Mouse (Mus musculus) limb, embryonic 10.5 days (tissue): ENCODE data around the gene Clnk. TPM values are rescaled to one million over a fixed set of nuclear protein-coding genes. Genes with fewer than 3 reads are reported as not detected.

Experiments
- DNase-seq: peaks from one replicate; pipeline ENCODE4 v3.0.0-alpha.2; 2017; ENCODE audit warnings: low spot score
- H3K27ac ChIP-seq: fragments of 300-500 bp; sonication (generic); 2 replicates; pipeline ENCODE4 v1.5.1; 2016; ENCODE audit warnings: mild to moderate bottlenecking
- H3K27me3 ChIP-seq: fragments of 300-500 bp; sonication (generic); 2 replicates; pipeline ENCODE4 v1.6.1; 2016; ENCODE audit warnings: low read depth, mild to moderate bottlenecking; ENCODE audit not compliant: poor library complexity, severe bottlenecking
- H3K36me3 ChIP-seq: fragments of 300-500 bp; sonication (generic); 2 replicates; pipeline ENCODE4 v1.6.1; 2016; ENCODE audit warnings: mild to moderate bottlenecking, moderate library complexity
- H3K4me1 ChIP-seq: fragments of 300-500 bp; sonication (generic); 2 replicates; pipeline ENCODE4 v1.6.1; 2016
- H3K4me3 ChIP-seq: fragments of 300-500 bp; sonication (generic); 2 replicates; pipeline ENCODE4 v1.5.1; 2016; ENCODE audit warnings: mild to moderate bottlenecking, moderate library complexity
- H3K9me3 ChIP-seq: fragments of 300-500 bp; sonication (generic); replicated peaks from 2 replicates; pipeline ENCODE4 v1.6.1; 2016; ENCODE audit warnings: mild to moderate bottlenecking
- whole genome bisulfite sequencing: fragments of 180-500 bp; shearing (Covaris S2); methylation state at CpG from one replicate; pipeline ENCODE4 v1.1.7; 2016; 5-methylcytosine and 5-hydroxymethylcytosine counted together
- polyA plus RNA-seq: library from polyadenylated mRNA; unstranded; fragments of >200 nt; fragmentation: Nextera tagmentation; extraction: Ambion mirVana; gene quantifications from 2 replicates; pipeline ENCODE4 v1.2.1, GENCODE M21; 2016

Clnk gene
- polyA plus RNA-seq, 1 experiment from 2014 or later, result 0.14 TPM

DNA sequence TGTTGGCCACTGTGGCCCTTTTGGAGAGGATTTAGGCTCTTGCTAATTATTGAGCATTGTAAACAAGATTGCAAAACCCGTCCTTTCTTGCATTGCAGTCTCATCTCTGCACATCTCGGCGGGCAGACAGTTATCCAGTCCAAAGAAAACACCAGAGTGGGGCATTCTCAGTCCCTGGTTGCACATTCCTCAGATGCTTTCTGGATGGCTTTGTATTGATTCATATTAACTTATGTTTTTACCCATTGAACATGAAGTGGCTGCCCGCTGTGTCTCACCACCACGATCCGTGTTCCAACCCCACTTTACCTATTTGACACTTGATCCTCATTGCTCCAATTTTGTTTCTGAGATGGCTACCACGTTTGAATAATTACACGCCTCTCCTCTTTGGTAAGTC, 90.9 kb downstream of the Clnk start:
- H3K4me3 ChIP-seq, result no peak overlapping the region
- no peaks in the 10 kb centered on the region for H3K9me3 ChIP-seq
- 92% methylated on average over 8 of the region's 8 CpGs for WGBS
- no peaks in the 10 kb centered on the region for H3K36me3 ChIP-seq
- H3K27ac ChIP-seq, result no peak overlapping the region
- peaks cover 5% of the 10 kb centered on the region; the same call in 1 of the 2 replicates for H3K27me3 ChIP-seq
- H3K4me1 ChIP-seq, result peaks cover 19% of the 10 kb centered on the region
- DNase-seq, result no peak

DNA sequence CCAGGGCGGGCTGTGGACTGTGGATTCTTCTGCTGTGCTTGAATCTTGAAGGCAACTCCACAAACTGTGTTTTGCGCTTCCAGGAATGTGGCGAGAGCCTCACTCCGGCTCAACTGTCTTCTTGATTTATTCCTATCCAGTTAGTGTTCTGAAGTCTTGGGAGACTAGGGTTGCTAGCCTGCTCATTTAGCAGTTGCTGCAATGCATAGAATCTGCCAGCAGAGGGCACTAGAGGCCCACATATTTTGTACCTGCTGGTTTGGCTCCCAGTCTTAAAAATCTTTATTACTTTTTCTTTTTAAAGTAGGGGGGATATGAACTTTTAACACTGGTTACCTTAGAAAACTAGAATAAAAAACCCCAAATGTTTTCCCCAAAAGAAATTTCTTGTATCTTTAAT, 94.8 kb downstream of the Clnk start:
- Histone ChIP-seq H3K27ac (no peak overlapping the region), H3K27me3 (peaks cover 5% of the 10 kb centered on the region; the same call in 1 of the 2 replicates), H3K36me3 (no peaks in the 10 kb centered on the region), H3K4me1 (peaks cover 9% of the 10 kb centered on the region), H3K9me3 (no peaks in the 10 kb centered on the region), H3K4me3 (no peak overlapping the region)
- DNase-seq, result peak; percentile 85
- 25% methylated on average over 4 of the region's 4 CpGs for WGBS

DNA sequence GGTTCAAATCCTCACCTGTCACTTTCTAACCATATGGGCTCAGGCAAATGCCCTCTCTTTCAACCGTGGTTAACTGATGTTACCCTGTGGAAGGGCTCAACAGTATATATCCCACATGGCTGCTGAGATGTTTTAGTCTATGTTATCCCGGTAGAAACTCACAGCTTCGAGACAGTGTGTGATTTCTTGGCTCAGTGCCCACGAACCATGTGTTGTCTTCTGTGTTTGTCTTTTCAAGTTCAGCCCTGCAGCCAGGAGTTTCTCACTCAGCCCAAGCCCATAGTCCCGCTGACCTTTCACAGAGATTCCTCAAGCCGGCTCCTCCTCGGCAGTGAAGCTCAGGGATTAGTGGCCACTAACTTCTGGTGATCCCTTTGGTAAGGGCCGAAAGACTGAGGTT, 96.0 kb downstream of the Clnk start:
- H3K9me3 ChIP-seq, result no peaks in the 10 kb centered on the region
- no peaks in the 10 kb centered on the region for H3K4me1 ChIP-seq
- peaks cover 5% of the 10 kb centered on the region; the same call in 1 of the 2 replicates for H3K27me3 ChIP-seq
- H3K27ac ChIP-seq, result no peak overlapping the region
- H3K4me3 ChIP-seq, result no peak overlapping the region
- WGBS, result 81% methylated on average over 8 of the region's 8 CpGs
- no peaks in the 10 kb centered on the region for H3K36me3 ChIP-seq
- no peak for DNase-seq

DNA sequence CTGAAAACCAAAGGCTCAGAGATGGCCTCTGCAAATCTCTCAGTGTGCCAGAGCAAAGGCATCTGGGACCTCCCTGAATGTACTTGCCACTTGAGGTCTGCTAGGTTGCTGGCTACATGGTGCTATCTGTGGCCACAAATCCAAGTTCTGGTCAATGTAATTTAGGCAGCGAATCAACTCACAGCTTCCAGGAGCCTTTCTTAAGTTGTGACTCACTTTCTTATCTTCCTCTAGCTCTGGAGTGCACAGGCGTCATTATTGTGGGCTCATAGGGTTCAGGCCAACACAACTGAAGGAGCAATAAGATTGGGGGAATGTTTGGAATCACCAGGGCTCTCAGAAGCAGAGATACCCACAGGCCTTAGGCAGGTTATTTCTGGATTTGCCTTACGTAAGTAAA, 96.6 kb downstream of the Clnk start:
- H3K4me3 ChIP-seq, result no peak overlapping the region
- no peak for DNase-seq
- no peaks in the 10 kb centered on the region for H3K9me3 ChIP-seq
- H3K27ac ChIP-seq, result no peak overlapping the region
- H3K36me3 ChIP-seq, result no peaks in the 10 kb centered on the region
- H3K4me1 ChIP-seq, result no peaks in the 10 kb centered on the region
- 86% methylated on average over 3 of the region's 3 CpGs for WGBS
- H3K27me3 ChIP-seq, result peaks cover 5% of the 10 kb centered on the region; the same call in 1 of the 2 replicates

DNA sequence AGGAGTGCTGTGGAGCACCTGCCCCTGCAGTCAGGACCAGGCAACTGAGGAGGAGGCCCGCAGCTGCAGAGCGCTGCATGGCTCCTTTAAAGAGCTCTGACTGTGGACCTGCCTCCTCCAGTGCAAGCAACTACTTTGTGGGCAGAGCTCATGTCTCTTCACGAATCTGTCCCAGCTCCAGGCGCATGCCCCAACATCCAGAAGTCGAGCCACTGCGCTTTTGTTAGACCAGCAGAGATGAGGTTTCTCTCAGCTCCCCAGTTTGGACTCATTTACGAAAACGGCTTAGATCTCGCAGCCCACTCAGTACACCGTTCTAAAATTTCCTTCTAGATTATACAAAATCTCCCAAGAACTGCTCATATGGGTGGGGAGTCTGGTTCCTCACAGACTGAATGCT, 101.1 kb downstream of the Clnk start:
- no peak for DNase-seq
- 77% methylated on average over 10 of the region's 10 CpGs for WGBS
- no peak overlapping the region for H3K4me3 ChIP-seq
- H3K9me3 ChIP-seq, result no peaks in the 10 kb centered on the region
- no peaks in the 10 kb centered on the region for H3K36me3 ChIP-seq
- no peaks in the 10 kb centered on the region for H3K4me1 ChIP-seq
- H3K27ac ChIP-seq, result no peak overlapping the region
- H3K27me3 ChIP-seq, result no peaks in the 10 kb centered on the region

DNA sequence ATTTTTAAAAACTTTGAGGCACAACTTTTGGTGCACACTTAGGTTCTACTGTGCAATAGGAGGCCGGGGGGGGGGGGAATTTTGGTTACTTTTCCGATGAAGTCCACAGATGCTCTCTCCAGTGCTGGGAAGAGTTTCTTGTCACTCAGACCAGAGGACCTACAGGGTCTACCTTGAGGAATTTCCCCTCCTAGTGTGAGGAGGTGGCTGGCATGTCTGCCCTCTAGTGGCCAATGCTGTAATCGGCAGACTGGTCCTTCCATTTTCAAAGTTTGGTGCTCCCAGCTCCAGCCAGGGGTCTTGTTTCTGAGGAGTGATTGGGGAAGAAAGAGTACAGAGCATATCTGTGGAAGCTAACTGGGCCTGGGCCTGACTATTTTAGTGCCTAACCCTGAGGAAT, 121.7 kb downstream of the Clnk start:
- Histone ChIP-seq H3K27me3 (no peaks in the 10 kb centered on the region), H3K4me3 (no peak overlapping the region), H3K27ac (no peak overlapping the region), H3K4me1 (no peaks in the 10 kb centered on the region), H3K36me3 (no peaks in the 10 kb centered on the region), H3K9me3 (no peaks in the 10 kb centered on the region)
- 17% methylated on average over 3 of the region's 3 CpGs for WGBS
- peak; percentile 72 for DNase-seq

DNA sequence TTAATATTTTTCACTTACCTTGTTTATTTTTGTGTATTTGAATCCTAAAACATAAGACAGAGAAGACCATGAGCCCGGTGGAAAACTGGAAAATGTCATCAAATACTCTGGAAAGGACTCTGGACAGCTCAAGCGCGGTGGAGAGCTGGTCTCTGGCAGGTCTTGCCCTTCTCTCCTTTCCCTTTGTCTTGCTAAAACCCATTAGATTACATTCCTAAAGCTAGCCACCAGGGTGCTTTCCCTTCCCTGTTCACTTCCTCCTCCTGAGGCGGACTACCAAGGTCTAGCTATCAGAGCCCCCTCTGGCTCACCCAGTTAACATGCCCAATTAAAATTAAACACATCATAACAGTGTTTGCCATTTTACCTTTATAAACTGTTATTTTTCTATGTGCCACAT, 123.9 kb downstream of the Clnk start:
- no peaks in the 10 kb centered on the region for H3K27me3 ChIP-seq
- DNase-seq, result no peak
- H3K27ac ChIP-seq, result no peak overlapping the region
- H3K4me1 ChIP-seq, result no peaks in the 10 kb centered on the region
- H3K36me3 ChIP-seq, result no peaks in the 10 kb centered on the region
- WGBS, result 22% methylated on average over 4 of the region's 4 CpGs
- no peak overlapping the region for H3K4me3 ChIP-seq
- H3K9me3 ChIP-seq, result no peaks in the 10 kb centered on the region

DNA sequence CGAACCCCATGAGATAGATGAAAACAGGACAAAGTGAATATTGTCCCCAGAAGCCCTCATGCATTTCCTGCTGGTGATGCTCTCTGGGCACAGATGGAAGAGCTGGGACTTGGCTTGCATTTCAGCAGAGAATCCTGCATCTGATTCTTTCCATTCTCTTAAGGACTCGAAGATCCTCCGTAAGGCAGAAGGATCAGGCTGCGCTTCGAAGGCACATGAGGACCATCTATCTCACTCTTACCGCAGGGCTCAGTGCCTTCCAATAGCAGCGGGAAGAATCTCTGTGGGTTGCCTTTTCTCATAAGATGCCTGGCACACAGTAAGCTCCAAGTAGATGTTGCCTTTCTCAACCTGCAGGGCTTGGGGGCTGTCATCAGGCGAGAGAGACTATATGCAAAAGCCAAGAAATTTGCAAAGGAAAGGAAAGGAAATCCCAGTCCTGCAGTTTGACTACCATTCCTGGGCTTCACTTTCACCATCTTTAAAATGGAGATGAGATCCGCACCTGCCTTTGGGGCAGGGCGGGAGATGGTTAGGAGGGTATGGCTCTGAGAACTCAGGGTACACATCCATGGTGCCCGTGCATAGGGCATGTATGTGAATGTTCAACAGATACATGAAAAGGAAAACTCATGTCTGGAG, 167.6 kb downstream of the Clnk start:
- H3K27ac ChIP-seq, result no peak overlapping the region
- H3K4me3 ChIP-seq, result no peak overlapping the region
- no peaks in the 10 kb centered on the region for H3K27me3 ChIP-seq
- H3K36me3 ChIP-seq, result no peaks in the 10 kb centered on the region
- no peaks in the 10 kb centered on the region; the same call in 1 of the 2 replicates for H3K4me1 ChIP-seq
- DNase-seq, result no peak
- no peaks in the 10 kb centered on the region for H3K9me3 ChIP-seq
- WGBS, result 66% methylated on average over 11 of the region's 11 CpGs

DNA sequence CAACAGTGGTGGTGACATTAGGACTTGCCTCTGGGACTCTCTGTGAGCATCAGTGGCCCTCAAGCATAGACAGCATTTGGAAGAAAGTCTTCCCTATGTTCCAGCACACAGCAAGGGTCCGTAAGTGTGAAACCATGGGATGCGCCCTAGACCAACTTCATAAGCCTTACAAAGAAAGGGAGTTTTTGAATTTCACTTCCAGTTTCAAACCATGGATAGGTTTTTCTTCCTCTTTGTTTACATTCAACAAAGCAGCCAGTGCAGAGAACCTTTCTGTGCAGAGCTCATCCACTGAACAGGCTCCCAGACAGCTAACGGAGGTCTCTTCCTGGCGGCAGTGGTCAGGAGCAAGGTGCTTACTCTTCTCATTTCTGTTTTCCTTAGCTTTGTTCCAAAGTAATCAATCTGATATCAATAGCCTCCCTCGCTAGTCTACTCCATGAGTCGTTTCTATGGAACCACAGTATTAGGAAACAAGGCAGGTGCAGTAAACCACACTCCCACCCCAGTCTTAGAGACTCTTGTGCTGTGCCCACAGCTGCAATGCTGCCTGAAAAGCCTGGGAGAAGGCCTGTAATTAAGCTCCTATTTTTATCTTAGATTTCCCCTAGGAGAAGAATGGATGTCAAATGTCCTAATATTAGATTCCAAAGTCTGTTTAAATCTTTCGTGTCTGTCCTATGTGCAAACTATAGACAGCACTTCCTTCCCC, 169.1 kb downstream of the Clnk start:
- H3K27ac ChIP-seq, result no peak overlapping the region
- no peaks in the 10 kb centered on the region; the same call in 1 of the 2 replicates for H3K4me1 ChIP-seq
- H3K4me3 ChIP-seq, result no peak overlapping the region
- DNase-seq, result no peak
- no peaks in the 10 kb centered on the region for H3K9me3 ChIP-seq
- H3K36me3 ChIP-seq, result no peaks in the 10 kb centered on the region
- 92% methylated on average over 7 of the region's 7 CpGs for WGBS
- H3K27me3 ChIP-seq, result no peaks in the 10 kb centered on the region

DNA sequence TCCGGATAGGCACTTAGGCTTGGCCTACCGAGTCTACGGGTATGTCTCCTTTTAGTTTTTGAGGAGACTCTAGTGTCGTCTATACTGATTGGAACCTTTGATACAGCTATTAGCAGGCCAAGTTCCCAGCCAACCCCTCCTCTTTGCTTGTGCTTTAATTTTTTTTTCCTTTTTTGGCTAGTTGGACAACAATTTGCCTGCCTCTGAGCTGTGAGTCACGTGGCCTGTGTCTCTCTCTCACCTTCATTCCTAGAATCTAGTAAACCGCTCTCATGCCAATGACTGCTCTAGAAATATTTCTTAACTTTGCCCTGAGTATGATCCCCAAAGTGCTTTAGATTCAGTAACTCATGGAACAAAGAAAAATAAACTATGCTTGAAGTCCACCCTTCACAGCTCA, 173.7 kb downstream of the Clnk start:
- no peaks in the 10 kb centered on the region for H3K27me3 ChIP-seq
- H3K9me3 ChIP-seq, result no peaks in the 10 kb centered on the region
- DNase-seq, result no peak
- 95% methylated on average over 6 of the region's 6 CpGs for WGBS
- no peaks in the 10 kb centered on the region for H3K4me1 ChIP-seq
- no peaks in the 10 kb centered on the region for H3K36me3 ChIP-seq
- H3K4me3 ChIP-seq, result no peak overlapping the region
- no peak overlapping the region for H3K27ac ChIP-seq

DNA sequence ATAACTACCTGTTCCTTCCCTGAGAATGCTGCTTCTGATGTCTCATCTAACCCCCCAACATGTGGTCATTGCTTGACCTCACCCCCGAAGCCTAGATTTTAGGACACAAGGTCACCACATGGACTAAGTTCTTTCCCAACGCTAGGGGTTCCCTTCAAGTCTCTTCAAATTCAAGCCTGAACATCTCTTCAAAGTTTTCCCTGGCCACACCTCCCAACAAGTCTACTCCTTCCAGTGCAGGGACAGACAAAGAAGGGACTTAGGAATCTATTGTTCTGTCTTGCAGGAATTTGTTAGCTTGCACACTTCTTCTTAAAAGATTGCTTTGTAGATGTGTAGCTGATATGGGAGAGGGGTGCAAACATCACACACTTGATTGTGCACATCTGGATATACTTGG, 174.5 kb downstream of the Clnk start:
- WGBS, result 77% methylated on average over 2 of the region's 2 CpGs
- Histone ChIP-seq H3K27ac (no peak overlapping the region), H3K4me3 (no peak overlapping the region), H3K9me3 (no peaks in the 10 kb centered on the region), H3K27me3 (no peaks in the 10 kb centered on the region), H3K36me3 (no peaks in the 10 kb centered on the region), H3K4me1 (peaks cover 2% of the 10 kb centered on the region; the same call in 1 of the 2 replicates)
- no peak for DNase-seq

DNA sequence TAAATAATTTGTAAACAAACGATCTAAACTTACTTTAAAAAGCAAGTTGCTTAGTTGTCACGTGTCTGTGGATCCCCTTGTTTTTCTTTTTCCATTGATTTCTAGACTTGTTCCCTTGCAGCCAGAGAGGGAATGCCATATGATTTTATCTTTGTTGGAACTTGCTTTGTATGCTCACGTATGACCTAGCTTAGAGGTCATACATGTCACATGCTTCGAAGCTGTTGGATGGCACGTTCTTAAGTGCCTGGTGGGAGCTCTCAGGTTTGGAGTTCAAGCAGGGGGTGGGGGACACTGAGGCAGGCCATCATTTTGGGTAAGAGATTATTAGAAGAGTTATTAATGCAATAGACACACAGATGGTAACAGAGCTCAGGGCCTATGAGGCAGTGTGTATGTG, 178.1 kb downstream of the Clnk start:
- no peaks in the 10 kb centered on the region for H3K36me3 ChIP-seq
- no peak overlapping the region for H3K27ac ChIP-seq
- 82% methylated on average over 5 of the region's 5 CpGs for WGBS
- H3K4me1 ChIP-seq, result peaks cover 12% of the 10 kb centered on the region
- no peaks in the 10 kb centered on the region for H3K9me3 ChIP-seq
- H3K4me3 ChIP-seq, result no peak overlapping the region
- no peaks in the 10 kb centered on the region for H3K27me3 ChIP-seq
- DNase-seq, result no peak

DNA sequence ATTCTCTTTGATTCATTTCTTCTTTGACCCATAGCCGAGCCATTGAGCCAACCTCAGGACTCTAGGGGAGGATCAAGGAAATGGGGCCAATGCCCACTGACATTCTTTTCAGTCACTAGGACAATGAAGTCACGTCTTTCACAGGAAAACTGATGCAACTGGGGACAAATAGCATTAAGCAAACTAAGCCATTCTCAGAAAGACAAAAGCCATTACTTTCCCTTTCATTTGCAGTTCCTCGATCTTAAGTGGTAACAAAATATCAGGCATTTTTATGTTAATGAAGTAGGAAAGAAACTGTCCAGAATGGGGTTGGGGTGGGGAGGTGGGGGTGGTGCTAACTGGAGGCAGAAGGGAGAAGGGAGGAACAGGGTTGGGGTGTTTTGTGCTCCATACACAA, 178.6 kb downstream of the Clnk start:
- no peak overlapping the region for H3K27ac ChIP-seq
- H3K4me3 ChIP-seq, result no peak overlapping the region
- H3K27me3 ChIP-seq, result no peaks in the 10 kb centered on the region
- WGBS, result 67% methylated on average over 3 of the region's 3 CpGs
- peaks cover 12% of the 10 kb centered on the region for H3K4me1 ChIP-seq
- no peak for DNase-seq
- H3K9me3 ChIP-seq, result no peaks in the 10 kb centered on the region
- H3K36me3 ChIP-seq, result no peaks in the 10 kb centered on the region
